8 mouse cellular contexts compared by ENCODE assay signal in the genomic region with DNA sequence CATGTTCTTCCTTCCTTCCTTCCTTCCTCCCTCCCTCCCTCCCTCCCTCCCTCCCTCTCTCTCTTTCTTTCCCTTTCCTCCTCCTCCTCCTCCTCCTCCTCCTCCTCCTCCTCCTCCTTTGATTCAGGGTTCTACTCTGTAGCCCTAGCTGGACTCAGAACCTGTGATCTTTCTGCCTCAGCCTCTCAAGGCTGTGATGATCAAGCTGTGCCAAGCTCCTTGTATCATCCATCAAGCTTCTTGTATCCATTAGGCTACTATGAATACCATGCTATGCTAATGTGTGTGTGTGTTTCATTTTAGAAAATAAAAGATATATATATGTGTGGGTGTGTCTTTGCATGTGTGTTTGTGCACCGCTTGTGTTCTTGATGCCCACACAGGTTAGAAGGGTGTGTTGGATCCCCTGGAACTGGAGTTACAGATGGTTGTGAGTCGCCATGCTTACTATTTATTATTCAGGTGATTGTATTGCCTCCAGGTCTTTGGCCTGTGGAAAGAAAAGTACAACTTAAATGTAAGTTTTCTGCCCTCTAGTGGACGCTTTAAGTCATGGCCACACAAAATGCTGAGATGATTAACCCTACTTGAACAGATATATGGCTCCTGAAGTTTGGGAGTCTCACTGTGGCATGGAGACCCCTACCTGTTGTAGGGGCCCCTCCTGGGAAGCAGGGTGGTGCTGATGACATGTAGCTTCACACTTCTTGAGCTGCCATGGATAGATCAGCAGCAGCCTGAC. TPM values are rescaled to one million over a fixed set of nuclear protein-coding genes. Genes with fewer than 3 reads are reported as not detected.
A peak's percentile ranks its signal among the peaks of the same experiment; 100 is the strongest.
DNase-seq lines count a peak whose midpoint lies in the region; ATAC-seq and TF ChIP-seq lines count a peak whose summit lies in the region.

No protein-coding gene starts in this region.

- TF ChIP-seq CTCF in thymus, adult 2 months (IDR thresholded peaks at IDR 0.05; ENCODE audit: borderline replicate concordance, control insufficient read depth, extremely low read depth, insufficient read depth, low read length, poor library complexity): no peak
- peak; percentile 79 for TF ChIP-seq CTCF in hindbrain, postnatal 0 days (IDR thresholded peaks at IDR 0.05; ENCODE audit: low read depth)

- H3K9me3 ChIP-seq in hindbrain, postnatal 0 days (ENCODE audit: low read length): no peaks in the 10 kb centered on the region

- H3K4me3 ChIP-seq in thymus, adult 2 months (ENCODE audit: control insufficient read depth, insufficient read depth, low read length): no peak overlapping the region
- H3K4me3 ChIP-seq in hindbrain, postnatal 0 days (ENCODE audit: low read length): no peak overlapping the region

- no peak overlapping the region for H3K4me2 ChIP-seq in hindbrain, postnatal 0 days (ENCODE audit: low read depth, low read length)

- ATAC-seq in hindbrain, postnatal 0 days: peak; percentile 58
- peak; percentile 61; the same call in 1 of the 2 replicates for ATAC-seq in megakaryocyte, adult 5-6 weeks (ENCODE audit: poor library complexity, severe bottlenecking)

- no peak overlapping the region for H3K9ac ChIP-seq in hindbrain, postnatal 0 days (replicated peaks; ENCODE audit: low read length)

- H3K4me1 ChIP-seq in thymus, adult 2 months (replicated peaks; ENCODE audit: control insufficient read depth, insufficient read depth, low read length): no peaks in the 10 kb centered on the region
- 0 out of 2 replicates have a peak, but pooled peaks cover under 1% of the 10 kb centered on the region for H3K4me1 ChIP-seq in hindbrain, postnatal 0 days (ENCODE audit: insufficient read depth, low read length)

- 27% methylated on average over 3 of the region's 3 CpGs for WGBS in thymus, adult 2 months
- WGBS in hindbrain, postnatal 0 days: 22% methylated on average over 3 of the region's 3 CpGs

- no peaks in the 10 kb centered on the region for H3K36me3 ChIP-seq in thymus, adult 2 months (ENCODE audit: control insufficient read depth, insufficient read depth, low read length)
- no peaks in the 10 kb centered on the region for H3K36me3 ChIP-seq in hindbrain, postnatal 0 days (ENCODE audit: insufficient read depth, low read length)

- no peak for TF ChIP-seq POLR2A in thymus, adult 2 months (IDR thresholded peaks at IDR 0.05; ENCODE audit: control insufficient read depth, extremely low read depth, insufficient read depth, low read length, poor library complexity)

- no peaks in the 10 kb centered on the region for H3K27me3 ChIP-seq in thymus, adult 2 months (ENCODE audit: control insufficient read depth, insufficient read depth, low read length)
- H3K27me3 ChIP-seq in hindbrain, postnatal 0 days (ENCODE audit: insufficient read depth, low read length): no peaks in the 10 kb centered on the region

- H3K27ac ChIP-seq in thymus, adult 2 months (ENCODE audit: control insufficient read depth, insufficient read depth, low read length): no peak overlapping the region
- H3K27ac ChIP-seq in hindbrain, postnatal 0 days: no peak overlapping the region

- DNase-seq in cerebellum, adult 18-20 months: peak; percentile 14 to 24
- no peak for DNase-seq in cerebellum, postnatal 4 days (ENCODE audit: low spot score in 2 of 2)
- DNase-seq in thymus, adult 2 months: peak; percentile 16
- no peak for DNase-seq in thymus, postnatal 4 days
- peak; percentile 88 for DNase-seq in hindbrain, postnatal 0 days (ENCODE audit: low spot score)
- DNase-seq in Muller cell, postnatal 12 days (ENCODE audit: inconsistent ontology term): no peak
- no peak for DNase-seq in frontal cortex, postnatal 14 days (ENCODE audit: low spot score in 2 of 2)

RNA-seq across cellular contexts. Expression of a gene that starts 11.5 kb away (rescaled TPM):
- 0.14 and 0.26 TPM in 2 replicates for polyA plus RNA-seq in thymus, adult 2 months (2012; rRNA removed)
- total RNA-seq in hindbrain, postnatal 0 days (2014; rRNA removed): 0.50 and 0.52 TPM in 2 replicates
- 0.49 and 0.54 TPM in 2 replicates for polyA plus RNA-seq in hindbrain, postnatal 0 days (2015; fragmentation: Nextera tagmentation; extraction: Ambion mirVana)
- total RNA-seq in megakaryocyte, adult 5-6 weeks (2015): 0.27 TPM in 1 of 2 replicates, not detected in the other
- total RNA-seq in megakaryocyte, adult 5-6 weeks (2017): not detected in 2 replicates

RNA-seq across cellular contexts. Expression of a gene that starts 28.6 kb away (rescaled TPM):
- polyA plus RNA-seq in thymus, adult 2 months (2012; rRNA removed): 195 and 214 TPM in 2 replicates
- 93.5 and 113 TPM in 2 replicates for total RNA-seq in hindbrain, postnatal 0 days (2014; rRNA removed)
- polyA plus RNA-seq in hindbrain, postnatal 0 days (2015; fragmentation: Nextera tagmentation; extraction: Ambion mirVana): 360 and 370 TPM in 2 replicates
- total RNA-seq in megakaryocyte, adult 5-6 weeks (2015): 434 and 449 TPM in 2 replicates
- 184 and 195 TPM in 2 replicates for total RNA-seq in megakaryocyte, adult 5-6 weeks (2017)

Comparison
In these comparisons a context has a peak if more than half of its experiments do, and no peak if none do; other contexts are left out.
1. DNase-seq: peak in cerebellum, adult 18-20 months (2 of 2), thymus, adult 2 months (single experiment) and hindbrain, postnatal 0 days (single experiment); none in cerebellum, postnatal 4 days (0 of 2), thymus, postnatal 4 days (single experiment), Muller cell, postnatal 12 days (single experiment) and frontal cortex, postnatal 14 days (0 of 2).